Mouse (Mus musculus) limb, embryonic 12.5 days (tissue): ENCODE results near the gene Ang6. TPM values are rescaled to one million over a fixed set of nuclear protein-coding genes. Genes with fewer than 3 reads are reported as not detected.
"Not testable (repeated sequence)": the region's sequence is repeated elsewhere in the genome, so short reads cannot be mapped to it uniquely, and the experiment has no call there.

Experiments
- ATAC-seq: fragments of 200-750 bp; cut with Nextera tagmentation; 2 replicates; pipeline ENCODE4 v1.8.0; 2017; ENCODE audit warnings: low read depth, moderate TSS enrichment; ENCODE audit not compliant: insufficient number of reproducible peaks, insufficient read depth, low FRiP score, low TSS enrichment
- H3K27ac ChIP-seq: fragments of 300-500 bp; sonication (generic); 2 replicates; pipeline ENCODE4 v1.5.1; 2016; ENCODE audit warnings: mild to moderate bottlenecking, moderate library complexity
- H3K27me3 ChIP-seq: fragments of 300-500 bp; sonication (generic); 2 replicates; pipeline ENCODE4 v1.6.1; 2016; ENCODE audit warnings: mild to moderate bottlenecking, moderate library complexity
- H3K36me3 ChIP-seq: fragments of 300-500 bp; sonication (generic); 2 replicates; pipeline ENCODE4 v1.6.1; 2016; ENCODE audit warnings: mild to moderate bottlenecking, moderate library complexity
- H3K4me1 ChIP-seq: fragments of 300-500 bp; sonication (generic); replicated peaks from 2 replicates; pipeline ENCODE4 v1.6.1; 2016
- H3K4me2 ChIP-seq: fragments of 300-500 bp; sonication (generic); 2 replicates; pipeline ENCODE4 v1.6.1; 2016; ENCODE audit warnings: mild to moderate bottlenecking, moderate library complexity
- H3K4me3 ChIP-seq: fragments of 300-500 bp; sonication (generic); replicated peaks from 2 replicates; pipeline ENCODE4 v1.5.1; 2016; ENCODE audit warnings: mild to moderate bottlenecking
- H3K9ac ChIP-seq: fragments of 300-500 bp; sonication (generic); replicated peaks from 2 replicates; pipeline ENCODE4 v1.6.1; 2016; ENCODE audit warnings: mild to moderate bottlenecking, moderate library complexity
- H3K9me3 ChIP-seq: fragments of 300-500 bp; sonication (generic); 2 replicates; pipeline ENCODE4 v1.6.1; 2016; ENCODE audit warnings: mild to moderate bottlenecking, moderate library complexity
- WGBS: fragments of 180-500 bp; shearing (Covaris S2); methylation state at CpG from one replicate; pipeline ENCODE4 v1.1.7; 2016; 5-methylcytosine and 5-hydroxymethylcytosine counted together
- polyA plus RNA-seq: library from polyadenylated mRNA; unstranded; fragments of >200 nt; fragmentation: Nextera tagmentation; extraction: Ambion mirVana; gene quantifications from 2 replicates; pipeline ENCODE4 v1.2.1, GENCODE M21; 2016

Gene Ang6
- polyA plus RNA-seq: not detected in 2 replicates

- no peak within 1 kb of the TSS for H3K4me3 ChIP-seq
- no peak within 1 kb of the TSS for H3K9ac ChIP-seq
- no peak for ATAC-seq
- H3K4me2 ChIP-seq: no peak within 1 kb of the TSS
- H3K36me3 ChIP-seq: no peaks in the 10 kb centered on the region
- no peak within 1 kb of the TSS for H3K27ac ChIP-seq
- no peaks in the 10 kb centered on the region for H3K9me3 ChIP-seq
- no peaks in the 10 kb centered on the region for H3K4me1 ChIP-seq
- no peaks in the 10 kb centered on the region for H3K27me3 ChIP-seq
- WGBS: 84% methylated on average over 1 of the region's 1 CpGs
These were observed at the start of gene Ang6 for GRCm38 (mm10) chr14:44002169-44002568. Gene Ang6 (minus strand): TSS chr14:44002269.

GRCm38 (mm10) chr14:44046567-44046966 is 44.5 kb upstream of the Ang6 start:
- not testable (repeated sequence) for H3K9ac ChIP-seq, H3K9me3 ChIP-seq, H3K4me2 ChIP-seq, H3K27me3 ChIP-seq, ATAC-seq, H3K4me3 ChIP-seq, H3K27ac ChIP-seq, H3K4me1 ChIP-seq, H3K36me3 ChIP-seq
- 86% methylated on average over 2 of the region's 2 CpGs for WGBS

GRCm38 (mm10) chr14:44031828-44032227 is 29.8 kb upstream of the Ang6 start:
- H3K4me3 ChIP-seq, H3K4me1 ChIP-seq, H3K4me2 ChIP-seq, H3K36me3 ChIP-seq, H3K27ac ChIP-seq, H3K27me3 ChIP-seq, H3K9ac ChIP-seq, H3K9me3 ChIP-seq, ATAC-seq: not testable (repeated sequence)
- 78% methylated on average over 1 of the region's 3 CpGs for WGBS

- H3K27ac ChIP-seq, H3K27me3 ChIP-seq, ATAC-seq, H3K4me2 ChIP-seq, H3K9me3 ChIP-seq, H3K4me3 ChIP-seq, H3K9ac ChIP-seq, H3K36me3 ChIP-seq, H3K4me1 ChIP-seq: not testable (repeated sequence)
- WGBS: 53% methylated on average over 2 of the region's 2 CpGs
These were observed 7.6 kb upstream of the Ang6 start for GRCm38 (mm10) chr14:44009686-44010085.

- not testable (repeated sequence) for H3K9me3 ChIP-seq, H3K4me2 ChIP-seq, H3K27me3 ChIP-seq, ATAC-seq, H3K27ac ChIP-seq, H3K36me3 ChIP-seq, H3K4me3 ChIP-seq, H3K9ac ChIP-seq, H3K4me1 ChIP-seq
- WGBS: no CpG with 5 or more reads among the region's 1 CpGs
These were observed 6.0 kb upstream of the Ang6 start for GRCm38 (mm10) chr14:44008021-44008420.

GRCm38 (mm10) chr14:44001600-44001999 is 469 bp downstream of the Ang6 start:
- H3K9ac ChIP-seq: no peak overlapping the region
- no peak for ATAC-seq
- no peaks in the 10 kb centered on the region for H3K36me3 ChIP-seq
- no peaks in the 10 kb centered on the region for H3K4me1 ChIP-seq
- H3K4me3 ChIP-seq: no peak overlapping the region
- WGBS: 88% methylated on average over 3 of the region's 3 CpGs
- H3K27ac ChIP-seq: no peak overlapping the region
- no peak overlapping the region for H3K4me2 ChIP-seq
- H3K9me3 ChIP-seq: no peaks in the 10 kb centered on the region
- H3K27me3 ChIP-seq: no peaks in the 10 kb centered on the region

- not testable (repeated sequence) for H3K4me1 ChIP-seq, H3K27me3 ChIP-seq, H3K36me3 ChIP-seq, H3K27ac ChIP-seq, H3K4me2 ChIP-seq, H3K9me3 ChIP-seq, H3K9ac ChIP-seq, ATAC-seq, H3K4me3 ChIP-seq
- WGBS: 78% methylated on average over 2 of the region's 2 CpGs
These were observed 3.5 kb downstream of the Ang6 start for GRCm38 (mm10) chr14:43998455-43999000.

DNA sequence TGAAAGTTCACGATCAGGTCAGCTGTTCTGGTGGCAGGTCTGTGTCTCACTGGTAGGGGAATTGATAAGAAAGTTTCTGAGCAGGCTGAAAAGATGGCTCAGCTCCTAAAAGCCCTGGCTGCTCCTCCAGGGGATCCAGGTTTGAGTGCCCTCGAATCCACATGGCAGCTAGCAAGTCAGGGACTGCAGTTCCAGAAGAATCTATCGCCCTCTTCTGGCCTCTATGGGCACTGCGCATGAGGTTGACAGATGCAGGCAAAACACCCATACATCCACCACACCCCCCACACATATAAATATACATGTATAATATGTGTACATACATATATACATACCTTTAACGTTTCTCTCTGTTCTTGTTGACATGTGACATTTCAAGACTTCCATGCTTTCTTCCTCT is 14.7 kb downstream of the Ang6 start:
- not testable (repeated sequence) for H3K27me3 ChIP-seq, H3K4me3 ChIP-seq, H3K4me1 ChIP-seq, H3K27ac ChIP-seq, H3K9me3 ChIP-seq, H3K9ac ChIP-seq, H3K36me3 ChIP-seq, ATAC-seq, H3K4me2 ChIP-seq
- 14% methylated on average over 5 of the region's 5 CpGs for WGBS

DNA sequence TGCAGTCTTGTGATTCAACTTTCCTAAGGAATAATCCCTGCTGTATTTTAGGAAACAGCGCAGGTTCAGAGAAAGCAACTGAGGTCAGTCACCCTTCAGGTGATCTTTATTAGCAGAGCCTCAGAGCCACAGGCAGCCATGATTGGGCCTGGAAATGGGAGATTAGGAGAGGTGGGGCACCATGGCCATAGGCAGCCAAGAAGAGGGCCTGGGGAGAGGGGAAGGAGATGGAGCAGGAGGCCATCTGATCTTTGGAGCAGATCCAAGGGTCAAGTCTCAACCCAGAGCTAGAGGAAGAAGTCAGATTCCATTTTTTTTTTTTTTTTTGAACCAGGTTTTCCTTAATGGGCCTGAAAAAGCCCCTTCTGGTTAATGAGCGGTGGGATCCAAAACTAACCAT is 15.9 kb downstream of the Ang6 start:
- no peak for ATAC-seq
- H3K27ac ChIP-seq: no peak overlapping the region
- H3K36me3 ChIP-seq: no peaks in the 10 kb centered on the region
- no peak overlapping the region for H3K4me3 ChIP-seq
- H3K9me3 ChIP-seq: no peaks in the 10 kb centered on the region
- 84% methylated on average over 2 of the region's 2 CpGs for WGBS
- no peak overlapping the region for H3K9ac ChIP-seq
- H3K27me3 ChIP-seq: no peaks in the 10 kb centered on the region
- H3K4me2 ChIP-seq: no peak overlapping the region
- H3K4me1 ChIP-seq: no peaks in the 10 kb centered on the region

DNA sequence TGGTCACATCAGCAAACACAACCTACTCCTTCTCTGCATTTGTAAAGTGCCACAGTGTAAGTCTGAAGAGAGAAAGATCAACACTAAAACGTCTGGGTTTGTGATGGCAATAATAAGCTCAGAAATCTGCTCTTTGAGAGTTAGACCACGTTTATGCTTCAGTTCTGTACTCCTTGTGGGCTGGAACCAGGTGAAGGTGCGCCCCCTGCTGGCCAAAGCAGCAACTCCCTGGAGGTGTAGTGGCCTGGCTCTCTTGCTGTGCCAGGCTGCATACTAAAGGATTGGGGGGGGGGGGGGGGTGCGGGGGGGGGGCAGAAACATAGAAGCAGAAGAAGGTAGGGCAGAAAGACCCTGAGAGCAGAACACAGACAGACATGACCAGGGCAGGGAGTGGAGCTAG is 18.2 kb downstream of the Ang6 start:
- Histone ChIP-seq H3K36me3 (no peaks in the 10 kb centered on the region), H3K4me2 (no peak overlapping the region), H3K9ac (no peak overlapping the region), H3K27me3 (no peaks in the 10 kb centered on the region), H3K4me3 (no peak overlapping the region), H3K27ac (no peak overlapping the region), H3K9me3 (no peaks in the 10 kb centered on the region), H3K4me1 (no peaks in the 10 kb centered on the region)
- no peak for ATAC-seq
- 0% methylated on average over 3 of the region's 4 CpGs for WGBS

- 72% methylated on average over 4 of the region's 4 CpGs for WGBS
- Histone ChIP-seq H3K9ac (no peak overlapping the region), H3K27me3 (no peaks in the 10 kb centered on the region), H3K36me3 (no peaks in the 10 kb centered on the region), H3K4me3 (no peak overlapping the region), H3K4me2 (no peak overlapping the region), H3K27ac (no peak overlapping the region), H3K9me3 (no peaks in the 10 kb centered on the region), H3K4me1 (no peaks in the 10 kb centered on the region)
- ATAC-seq: no peak
These were observed 18.6 kb downstream of the Ang6 start for GRCm38 (mm10) chr14:43983454-43983853.

- H3K4me3 ChIP-seq, H3K9me3 ChIP-seq, H3K27me3 ChIP-seq, H3K4me2 ChIP-seq, H3K27ac ChIP-seq, ATAC-seq, H3K9ac ChIP-seq, H3K4me1 ChIP-seq, H3K36me3 ChIP-seq: not testable (repeated sequence)
- no CpG with 5 or more reads among the region's 2 CpGs for WGBS
These were observed 45.3 kb downstream of the Ang6 start, which contains the start of gene Ang5 for GRCm38 (mm10) chr14:43956769-43957168. Gene Ang5 (plus strand): TSS chr14:43957069.
